Mouse (Mus musculus) thymus, adult 2 months (tissue): ENCODE measurements around the gene Vstm2l. TPM values are rescaled to one million over a fixed set of nuclear protein-coding genes. Genes with fewer than 3 reads are reported as not detected.

ENCODE experiments used
- DNase-seq: peaks from one replicate; pipeline ENCODE4 v3.0.0; 2021
- H3K27ac ChIP-seq: fragments of 200-500 bp; 2 replicates; pipeline ENCODE4 v1.5.1; 2012; ENCODE audit warnings: low read length, control low read depth; ENCODE audit not compliant: control insufficient read depth, insufficient read depth
- H3K27me3 ChIP-seq: fragments of 200-500 bp; 2 replicates; pipeline ENCODE4 v1.6.1; 2012; ENCODE audit warnings: mild to moderate bottlenecking, low read length, moderate library complexity, mixed read lengths; ENCODE audit not compliant: control insufficient read depth, insufficient read depth
- H3K36me3 ChIP-seq: fragments of 200-500 bp; 2 replicates; pipeline ENCODE4 v1.6.1; 2012; ENCODE audit warnings: mild to moderate bottlenecking, low read length, moderate library complexity; ENCODE audit not compliant: control insufficient read depth, insufficient read depth
- H3K4me1 ChIP-seq: fragments of 200-500 bp; replicated peaks from 2 replicates; pipeline ENCODE4 v1.6.1; 2012; ENCODE audit warnings: low read length; ENCODE audit not compliant: control insufficient read depth, insufficient read depth
- H3K4me3 ChIP-seq: fragments of 200-500 bp; 2 replicates; pipeline ENCODE4 v1.5.1; 2012; ENCODE audit warnings: mild to moderate bottlenecking, low read length, control low read depth, moderate library complexity; ENCODE audit not compliant: control insufficient read depth, insufficient read depth
- CTCF ChIP-seq: fragments of 200-500 bp; IDR thresholded peaks from 2 replicates; pipeline ENCODE4 v1.5.1; 2012; ENCODE audit warnings: mild to moderate bottlenecking, control low read depth, low read length, moderate library complexity, borderline replicate concordance; ENCODE audit not compliant: control insufficient read depth, poor library complexity, insufficient read depth; ENCODE audit errors: extremely low read depth
- POLR2A ChIP-seq: fragments of 200-500 bp; IDR thresholded peaks from 2 replicates; pipeline ENCODE4 v1.6.1; 2012; ENCODE audit warnings: mild to moderate bottlenecking, low read length, control low read depth, moderate library complexity; ENCODE audit not compliant: control insufficient read depth, poor library complexity, insufficient read depth; ENCODE audit errors: extremely low read depth
- WGBS: fragments of 180-500 bp; shearing (Covaris S2); methylation state at CpG from one replicate; pipeline ENCODE4 v1.1.7; 2018; 5-methylcytosine and 5-hydroxymethylcytosine counted together
- polyA plus RNA-seq: library from polyadenylated mRNA; depleted of rRNA; stranded (reverse); fragments of >200 nt; gene quantifications from 2 replicates; pipeline ENCODE4 v1.2.3, GENCODE M21; 2012

The Vstm2l gene
- polyA plus RNA-seq, 1 experiment: 0.11 TPM

- no peak for DNase-seq
- H3K36me3 ChIP-seq: no peaks in the 10 kb centered on the region
- H3K27ac ChIP-seq: no peak overlapping the region
- peaks cover 3% of the 10 kb centered on the region; the same call in 1 of the 2 replicates for H3K27me3 ChIP-seq
- TF ChIP-seq CTCF (no peak), POLR2A (no peak)
- no peak overlapping the region for H3K4me3 ChIP-seq
- 9% methylated on average over 23 of the region's 23 CpGs for WGBS
- no peaks in the 10 kb centered on the region for H3K4me1 ChIP-seq
These were observed 60.4 kb downstream of the Vstm2l start for GRCm38 (mm10) chr2:157974604-157975501.

- TF ChIP-seq CTCF (no peak), POLR2A (no peak)
- Histone ChIP-seq H3K27me3 (peaks cover 3% of the 10 kb centered on the region; the same call in 1 of the 2 replicates), H3K27ac (no peak overlapping the region), H3K4me3 (no peak overlapping the region), H3K36me3 (no peaks in the 10 kb centered on the region), H3K4me1 (no peaks in the 10 kb centered on the region)
- 9% methylated on average over 7 of the region's 7 CpGs for WGBS
- no peak for DNase-seq
These were observed 61.1 kb downstream of the Vstm2l start for GRCm38 (mm10) chr2:157975595-157975994.

- Histone ChIP-seq H3K27me3 (peaks cover 3% of the 10 kb centered on the region; the same call in 1 of the 2 replicates), H3K4me1 (no peaks in the 10 kb centered on the region), H3K4me3 (no peak overlapping the region), H3K36me3 (no peaks in the 10 kb centered on the region), H3K27ac (no peak overlapping the region)
- TF ChIP-seq POLR2A (no peak), CTCF (no peak)
- no peak for DNase-seq
- WGBS: 89% methylated on average over 5 of the region's 5 CpGs
These were observed 64.8 kb downstream of the Vstm2l start for GRCm38 (mm10) chr2:157979241-157979640.

GRCm38 (mm10) chr2:157982727-157983126 lies 68.3 kb downstream of the Vstm2l start:
- no peak for DNase-seq
- H3K27me3 ChIP-seq: no peaks in the 10 kb centered on the region
- 97% methylated on average over 3 of the region's 3 CpGs for WGBS
- no peaks in the 10 kb centered on the region for H3K4me1 ChIP-seq
- H3K27ac ChIP-seq: no peak overlapping the region
- H3K4me3 ChIP-seq: no peak overlapping the region
- H3K36me3 ChIP-seq: no peaks in the 10 kb centered on the region
- TF ChIP-seq POLR2A (no peak), CTCF (no peak)

GRCm38 (mm10) chr2:157983276-157983675 lies 68.8 kb downstream of the Vstm2l start:
- H3K36me3 ChIP-seq: no peaks in the 10 kb centered on the region
- no peaks in the 10 kb centered on the region for H3K27me3 ChIP-seq
- H3K4me1 ChIP-seq: no peaks in the 10 kb centered on the region
- 97% methylated on average over 4 of the region's 4 CpGs for WGBS
- H3K4me3 ChIP-seq: no peak overlapping the region
- no peak for DNase-seq
- no peak overlapping the region for H3K27ac ChIP-seq
- TF ChIP-seq POLR2A (no peak), CTCF (no peak)

GRCm38 (mm10) chr2:157985611-157986010 lies 71.2 kb downstream of the Vstm2l start:
- no peaks in the 10 kb centered on the region for H3K27me3 ChIP-seq
- no peak overlapping the region for H3K4me3 ChIP-seq
- H3K27ac ChIP-seq: no peak overlapping the region
- no peaks in the 10 kb centered on the region for H3K36me3 ChIP-seq
- DNase-seq: no peak
- no peaks in the 10 kb centered on the region for H3K4me1 ChIP-seq
- 89% methylated on average over 4 of the region's 4 CpGs for WGBS
- TF ChIP-seq POLR2A (no peak), CTCF (no peak)

GRCm38 (mm10) chr2:157986235-157986634 lies 71.8 kb downstream of the Vstm2l start:
- Histone ChIP-seq H3K4me1 (no peaks in the 10 kb centered on the region), H3K27me3 (no peaks in the 10 kb centered on the region), H3K36me3 (0 out of 2 replicates have a peak, but pooled peaks cover 4% of the 10 kb centered on the region), H3K4me3 (no peak overlapping the region), H3K27ac (no peak overlapping the region)
- WGBS: 99% methylated on average over 6 of the region's 6 CpGs
- TF ChIP-seq POLR2A: no peak
- TF ChIP-seq CTCF: no peak
- DNase-seq: no peak
